Mouse (Mus musculus) intestine, embryonic 15.5 days (tissue): ENCODE data around the gene Crb3. TPM values are rescaled to one million over a fixed set of nuclear protein-coding genes. Genes with fewer than 3 reads are reported as not detected.

Experiments used
- ATAC-seq: fragments of 200-750 bp; cut with Nextera tagmentation; 2 replicates; pipeline ENCODE4 v1.8.0; 2017; ENCODE audit warnings: moderate TSS enrichment, moderate library complexity
- H3K27ac ChIP-seq: fragments of 300-500 bp; sonication (generic); 2 replicates; pipeline ENCODE4 v1.5.1; 2015; ENCODE audit warnings: mild to moderate bottlenecking, inconsistent platforms
- H3K27me3 ChIP-seq: fragments of 300-500 bp; sonication (generic); replicated peaks from 2 replicates; pipeline ENCODE4 v1.6.1; 2015; ENCODE audit warnings: inconsistent platforms
- H3K36me3 ChIP-seq: fragments of 300-500 bp; sonication (generic); 2 replicates; pipeline ENCODE4 v1.6.1; 2015; ENCODE audit warnings: inconsistent platforms
- H3K4me1 ChIP-seq: fragments of 300-500 bp; sonication (generic); replicated peaks from 2 replicates; pipeline ENCODE4 v1.6.1; 2015; ENCODE audit warnings: inconsistent platforms
- H3K4me2 ChIP-seq: fragments of 300-500 bp; sonication (generic); replicated peaks from 2 replicates; pipeline ENCODE4 v1.6.1; 2015; ENCODE audit warnings: mild to moderate bottlenecking, inconsistent platforms
- H3K4me3 ChIP-seq: fragments of 300-500 bp; sonication (generic); replicated peaks from 2 replicates; pipeline ENCODE4 v1.5.1; 2015; ENCODE audit warnings: inconsistent platforms
- H3K9ac ChIP-seq: fragments of 300-500 bp; sonication (generic); 2 replicates; pipeline ENCODE4 v1.6.1; 2015; ENCODE audit warnings: inconsistent platforms
- H3K9me3 ChIP-seq: fragments of 300-500 bp; sonication (generic); 2 replicates; pipeline ENCODE4 v1.6.1; 2016; ENCODE audit warnings: inconsistent platforms
- WGBS: fragments of 180-500 bp; shearing (Covaris S2); methylation state at CpG from one replicate; pipeline ENCODE4 v1.1.7; 2015; 5-methylcytosine and 5-hydroxymethylcytosine counted together
- polyA plus RNA-seq: library from polyadenylated mRNA; unstranded; fragments of >200 nt; fragmentation: Nextera tagmentation; extraction: Ambion mirVana; gene quantifications from 2 replicates; pipeline ENCODE4 v1.2.1, GENCODE M21; 2015

The Crb3 gene
- polyA plus RNA-seq, 1 experiment from 2014 or later, result 91.6 TPM

- no peak for ATAC-seq
These were observed 51.1 kb downstream of the Crb3 start for GRCm38 (mm10) chr17:57110005-57110404.

GRCm38 (mm10) chr17:57112768-57113474, 54.0 kb downstream of the Crb3 start:
- WGBS, result 79% methylated on average over 10 of the region's 10 CpGs
- H3K27ac ChIP-seq, result no peak overlapping the region
- H3K4me3 ChIP-seq, result no peak overlapping the region
- H3K36me3 ChIP-seq, result no peaks in the 10 kb centered on the region
- H3K27me3 ChIP-seq, result no peaks in the 10 kb centered on the region
- no peaks in the 10 kb centered on the region for H3K9me3 ChIP-seq
- H3K4me1 ChIP-seq, result no peaks in the 10 kb centered on the region
- ATAC-seq, result no peak
- no peak overlapping the region for H3K4me2 ChIP-seq
- no peak overlapping the region for H3K9ac ChIP-seq

More at GRCm38 (mm10) chr17:57110005-57110404, 51.1 kb downstream of the Crb3 start:
- Histone ChIP-seq H3K27me3 (no peaks in the 10 kb centered on the region), H3K36me3 (no peaks in the 10 kb centered on the region), H3K9me3 (no peaks in the 10 kb centered on the region), H3K9ac (no peak overlapping the region), H3K4me1 (peaks cover 4% of the 10 kb centered on the region; the same call in 1 of the 2 replicates), H3K27ac (no peak overlapping the region), H3K4me2 (no peak overlapping the region), H3K4me3 (no peak overlapping the region)
- 83% methylated on average over 1 of the region's 1 CpGs for WGBS

Other genes starting within 250 kb of the Crb3 start
- 3.1 and 4.4 TPM in 2 replicates for gene Rfx2, start 228.1 kb upstream of the Crb3 start, polyA plus RNA-seq
- not detected in 2 replicates for gene Acsbg2, start 184.7 kb upstream of the Crb3 start, polyA plus RNA-seq
- 0.15 and 0.19 TPM in 2 replicates for gene 1700061G19Rik, start 183.6 kb upstream of the Crb3 start, polyA plus RNA-seq
- 39.9 and 40.2 TPM in 2 replicates for gene Mllt1, start 123.7 kb upstream of the Crb3 start, polyA plus RNA-seq
- gene Acer1, start 77.0 kb upstream of the Crb3 start, polyA plus RNA-seq, result 0.46 and 1.00 TPM in 2 replicates
- gene Clpp, start 68.8 kb upstream of the Crb3 start, polyA plus RNA-seq, result 149 and 166 TPM in 2 replicates
- 41.1 and 42.4 TPM in 2 replicates for gene Alkbh7, start 61.8 kb upstream of the Crb3 start, polyA plus RNA-seq
- 0.45 TPM in 1 of 2 replicates, not detected in the other for gene Pspn, start 59.1 kb upstream of the Crb3 start, polyA plus RNA-seq
- gene Gtf2f1, start 47.8 kb upstream of the Crb3 start, polyA plus RNA-seq, result 60.0 and 61.8 TPM in 2 replicates
- 0.24 and 0.42 TPM in 2 replicates for gene Gm17949, start 47.6 kb upstream of the Crb3 start, polyA plus RNA-seq
- 37.5 and 38.9 TPM in 2 replicates for gene Khsrp, start 27.6 kb upstream of the Crb3 start, polyA plus RNA-seq
- not detected in 2 replicates for gene Slc25a41, start 17.5 kb upstream of the Crb3 start, polyA plus RNA-seq
- gene Slc25a23, start 758 bp downstream of the Crb3 start, polyA plus RNA-seq, result 7.8 and 8.8 TPM in 2 replicates
- gene Dennd1c, start 19.4 kb downstream of the Crb3 start, polyA plus RNA-seq, result 6.5 and 6.7 TPM in 2 replicates
- 24.2 and 27.1 TPM in 2 replicates for gene Tubb4a, start 28.7 kb downstream of the Crb3 start, polyA plus RNA-seq
- 8.3 and 8.9 TPM in 2 replicates for gene Tnfsf9, start 46.2 kb downstream of the Crb3 start, polyA plus RNA-seq
- gene Cd70, start 90.7 kb downstream of the Crb3 start, polyA plus RNA-seq, result 0.23 TPM in 1 of 2 replicates, not detected in the other
- gene Tnfsf14, start 135.1 kb downstream of the Crb3 start, polyA plus RNA-seq, result 0.23 and 0.29 TPM in 2 replicates
- gene C3, start 169.0 kb downstream of the Crb3 start, polyA plus RNA-seq, result 4.3 and 7.7 TPM in 2 replicates
- gene Gpr108, start 189.3 kb downstream of the Crb3 start, polyA plus RNA-seq, result 32.6 and 34.7 TPM in 2 replicates
- 45.2 and 46.1 TPM in 2 replicates for gene Trip10, start 190.3 kb downstream of the Crb3 start, polyA plus RNA-seq
- gene Vav1, start 220.0 kb downstream of the Crb3 start, polyA plus RNA-seq, result 3.2 TPM in 2 replicates